Mouse (Mus musculus): ENCODE results near the gene Obox5.
"Not testable (repeated sequence)": the region's sequence is repeated elsewhere in the genome, so short reads cannot be mapped to it uniquely, and the experiment has no call there.

Gene Obox5

DNA sequence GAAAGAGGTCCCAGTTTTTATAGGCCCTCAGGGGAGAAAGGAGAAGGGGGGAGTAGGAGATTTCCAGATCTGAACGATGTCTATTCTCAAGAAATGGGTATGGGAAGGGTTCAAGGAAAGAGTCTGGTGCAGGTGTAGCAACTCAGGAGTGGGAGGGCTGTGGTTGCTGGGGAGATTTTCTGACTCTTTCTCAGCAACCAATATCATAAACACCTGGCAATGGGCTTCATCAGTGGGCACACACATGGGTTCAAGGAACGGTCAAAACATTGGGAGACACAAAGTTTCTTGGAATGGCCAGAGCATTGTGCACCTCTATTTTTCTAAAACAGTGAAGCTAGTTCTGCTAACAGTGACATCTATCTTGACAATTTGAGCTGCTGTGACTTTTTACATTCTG, at the start of gene Obox5:
TSS of gene Obox5 (plus strand) at position 301 of the 400 bp plus-strand sequence.
- not testable (repeated sequence) for DNase-seq (ENCODE audit: low read depth, low spot score)

DNA sequence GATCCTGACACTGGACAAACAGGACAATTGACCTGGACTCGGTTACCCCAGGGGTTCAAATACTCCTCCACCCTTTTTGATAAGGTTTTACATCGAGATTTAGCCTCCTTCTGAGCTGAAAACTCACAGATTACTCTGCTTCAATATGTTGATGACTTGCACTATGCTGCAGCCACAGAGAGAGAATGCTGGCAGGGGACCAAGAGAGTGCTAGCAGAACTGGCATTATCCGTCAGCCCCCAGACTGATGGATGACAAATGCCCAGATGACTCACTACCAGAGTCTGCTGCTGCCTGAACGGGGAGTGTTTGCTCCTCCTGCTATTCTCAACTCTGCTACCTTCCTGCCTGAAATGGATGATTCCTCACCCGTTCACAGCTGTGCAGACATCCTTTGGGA, 635 bp upstream of the Obox5 start:
- DNase-seq (ENCODE audit: low read depth, low spot score) = not testable (repeated sequence)
